Mouse (Mus musculus) embryonic fibroblast, embryonic 13.5 days (primary cell): ENCODE data around the gene Kazn.

Experiments
- CTCF ChIP-seq: IDR thresholded peaks from 2 replicates; pipeline ENCODE4 v1.5.1; 2011; ENCODE audit warnings: mild to moderate bottlenecking, control low read depth, low read length, moderate library complexity, borderline replicate concordance; ENCODE audit not compliant: insufficient read depth
- POLR2A ChIP-seq: IDR thresholded peaks from 2 replicates; pipeline ENCODE4 v1.6.1; 2011; ENCODE audit warnings: low read depth, mild to moderate bottlenecking, control low read depth, low read length, moderate library complexity

DNA sequence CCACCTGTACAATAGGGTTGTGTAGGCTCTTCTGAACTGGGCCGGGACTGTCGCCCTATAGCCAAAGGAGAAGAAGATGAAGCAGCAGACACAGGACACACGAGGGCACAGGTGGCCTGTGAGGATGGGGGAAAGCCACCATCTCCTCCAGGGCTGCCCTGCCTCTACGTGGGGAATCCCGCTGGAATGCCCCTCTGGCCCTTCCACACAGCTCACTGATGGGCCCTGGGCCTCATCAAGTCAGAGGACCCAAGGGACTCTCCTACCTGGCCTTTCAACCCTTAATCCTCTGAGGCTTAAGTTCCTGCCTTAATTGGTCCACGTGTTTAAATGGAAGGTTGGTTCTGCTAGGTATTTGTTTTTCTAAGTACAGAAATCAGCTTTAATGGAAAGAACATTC lies 95.9 kb downstream of the Kazn start:
- TF ChIP-seq CTCF: no peak
- TF ChIP-seq POLR2A: no peak
